Mouse (Mus musculus) heart, postnatal 0 days (tissue): ENCODE measurements around the gene Gadd45gip1. TPM values are rescaled to one million over a fixed set of nuclear protein-coding genes. Genes with fewer than 3 reads are reported as not detected.

Experiments used
- ATAC-seq: fragments of 200-750 bp; cut with Nextera tagmentation; 2 replicates; pipeline ENCODE4 v1.8.0; 2017; ENCODE audit warnings: low read depth, moderate number of reproducible peaks, moderate library complexity; ENCODE audit not compliant: insufficient read depth
- DNase-seq: peaks from one replicate; pipeline ENCODE4 v3.0.0-alpha.2; 2016; ENCODE audit warnings: low spot score
- H3K27ac ChIP-seq: fragments of 300-500 bp; sonication (generic); 2 replicates; pipeline ENCODE4 v1.5.1; 2014; ENCODE audit warnings: low read depth, mild to moderate bottlenecking
- H3K27me3 ChIP-seq: fragments of 300-500 bp; sonication (generic); 2 replicates; pipeline ENCODE4 v1.6.1; 2014; ENCODE audit warnings: low read length, mixed read lengths; ENCODE audit not compliant: control insufficient read depth, insufficient read depth
- H3K36me3 ChIP-seq: fragments of 300-500 bp; sonication (generic); replicated peaks from 2 replicates; pipeline ENCODE4 v1.6.1; 2014; ENCODE audit warnings: low read length, mixed read lengths; ENCODE audit not compliant: control insufficient read depth, insufficient read depth
- H3K4me1 ChIP-seq: fragments of 300-500 bp; sonication (generic); 2 replicates; pipeline ENCODE4 v1.6.1; 2014; ENCODE audit warnings: antibody characterized with exemption; ENCODE audit not compliant: control insufficient read depth, insufficient read depth
- H3K4me2 ChIP-seq: fragments of 300-500 bp; sonication (generic); 2 replicates; pipeline ENCODE4 v1.6.1; 2014; ENCODE audit warnings: low read depth, mild to moderate bottlenecking, low read length, moderate library complexity
- H3K4me3 ChIP-seq: fragments of 300-500 bp; sonication (generic); 2 replicates; pipeline ENCODE4 v1.5.1; 2014; ENCODE audit warnings: low read depth, low read length
- H3K9ac ChIP-seq: fragments of 300-500 bp; sonication (generic); replicated peaks from 2 replicates; pipeline ENCODE4 v1.6.1; 2014; ENCODE audit warnings: low read depth, low read length, mixed read lengths
- H3K9me3 ChIP-seq: fragments of 300-500 bp; sonication (generic); replicated peaks from 2 replicates; pipeline ENCODE4 v1.6.1; 2016; ENCODE audit warnings: low read length; ENCODE audit not compliant: control insufficient read depth
- CTCF ChIP-seq: IDR thresholded peaks from 2 replicates; pipeline ENCODE4 v1.5.1; 2016; ENCODE audit warnings: antibody characterized with exemption, control low read depth, low read depth
- EP300 ChIP-seq: IDR thresholded peaks from 2 replicates; pipeline ENCODE4 v1.6.1; 2016; ENCODE audit warnings: antibody characterized with exemption, low read depth
- WGBS: fragments of 180-500 bp; shearing (Covaris S2); extraction: QIAGEN DNeasy Blood & Tissue Kit; methylation state at CpG from one replicate; pipeline ENCODE4 v1.1.7; 2014; 5-methylcytosine and 5-hydroxymethylcytosine counted together
- polyA plus RNA-seq: library from polyadenylated mRNA; unstranded; fragments of >200 nt; fragmentation: Nextera tagmentation; extraction: Ambion mirVana; gene quantifications from 2 replicates; pipeline ENCODE4 v1.2.1, GENCODE M21; 2015
- total RNA-seq: library from RNA; depleted of rRNA; stranded (reverse); fragments of >200 nt; gene quantifications from 2 replicates; pipeline ENCODE4 v1.2.3, GENCODE M21; 2014; ENCODE audit warnings: low replicate concordance

The Gadd45gip1 gene
- total and polyA plus RNA-seq, 2 experiments from 2014 or later = 49.8 to 50.0 TPM

DNA sequence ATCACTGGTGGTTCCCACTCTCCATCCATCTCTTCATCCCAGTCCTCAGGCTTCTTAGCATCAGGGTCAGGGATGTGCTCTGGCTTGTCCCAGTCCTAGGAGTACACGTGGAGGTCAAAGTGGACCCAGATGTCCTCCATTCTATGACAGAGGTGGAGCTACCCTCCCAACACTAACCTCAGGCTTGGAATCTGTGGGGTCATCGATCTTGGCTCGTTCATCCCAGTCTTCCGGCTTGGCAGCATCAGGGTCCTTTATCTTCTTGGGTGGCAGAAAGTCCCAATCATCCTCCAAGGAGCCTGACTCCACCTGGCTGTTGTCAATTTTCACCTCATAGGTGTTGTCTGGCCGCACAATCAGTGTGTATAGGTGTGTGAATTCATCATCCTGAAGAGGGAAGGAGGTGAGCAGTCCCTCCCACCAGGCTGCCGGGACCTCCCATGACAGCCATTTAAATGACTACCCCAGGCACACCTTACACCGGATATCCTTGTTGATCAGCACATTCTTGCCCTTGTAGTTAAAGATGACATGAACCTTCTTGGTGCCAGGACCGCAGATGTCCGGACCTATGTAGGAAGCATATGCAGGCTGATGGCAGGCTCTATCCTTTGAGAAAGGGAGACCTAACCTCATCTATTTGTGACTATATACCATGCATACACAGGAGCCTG, 13.2 kb downstream of the Gadd45gip1 start:
- Histone ChIP-seq H3K4me2 (no peak overlapping the region), H3K9me3 (no peaks in the 10 kb centered on the region), H3K27me3 (no peaks in the 10 kb centered on the region), H3K9ac (no peak overlapping the region), H3K4me1 (peaks cover 21% of the 10 kb centered on the region; the same call in 1 of the 2 replicates), H3K36me3 (peaks cover 43% of the 10 kb centered on the region), H3K27ac (no peak overlapping the region), H3K4me3 (0 out of 2 replicates have a peak overlapping the region, but pooled peaks have one; percentile 72)
- no peak for TF ChIP-seq CTCF
- no peak for TF ChIP-seq EP300
- ATAC-seq = no peak
- WGBS = 70% methylated on average over 9 of the region's 9 CpGs
- no peak for DNase-seq

GRCm38 (mm10) chr8:84845355-84846093, 14.2 kb downstream of the Gadd45gip1 start:
- ATAC-seq = no peak
- WGBS = 9% methylated on average over 12 of the region's 12 CpGs

DNA sequence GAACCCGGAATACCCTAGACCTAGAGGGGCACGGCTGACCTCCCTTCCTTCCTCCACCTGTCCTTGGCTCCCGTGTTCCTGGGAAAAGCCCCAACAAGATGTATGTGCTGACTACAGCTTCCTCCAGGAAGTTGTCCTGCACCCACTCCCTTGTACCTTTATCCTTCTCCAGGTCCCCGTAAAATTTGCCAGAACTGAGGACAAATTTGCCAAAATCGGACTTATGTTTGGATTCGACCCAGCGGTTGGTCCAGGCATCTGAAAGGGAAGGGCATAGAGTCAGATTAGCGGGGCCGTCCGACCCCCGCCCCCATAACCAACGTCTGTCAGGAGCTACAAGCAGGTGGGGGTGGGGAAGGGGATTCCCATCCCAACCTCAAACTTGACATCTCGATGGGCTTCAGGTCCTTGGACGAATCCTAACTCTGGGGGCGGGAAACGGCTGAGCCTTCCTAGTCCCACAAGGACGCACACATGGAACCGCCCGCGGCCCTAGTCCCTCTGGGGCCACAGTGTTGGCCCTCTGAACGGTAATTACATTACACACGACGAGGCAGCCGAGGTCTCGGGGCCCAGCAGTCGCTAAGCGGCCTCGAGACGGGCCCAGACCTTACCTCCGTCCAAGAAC, 14.9 kb downstream of the Gadd45gip1 start:
- peak overlapping the region; percentile 67 for H3K4me2 ChIP-seq
- ATAC-seq (peak; percentile 7), DNase-seq (no peak)
- peak overlapping the region; percentile 58 for H3K27ac ChIP-seq
- peaks cover 42% of the 10 kb centered on the region for H3K36me3 ChIP-seq
- peak overlapping the region; percentile 66 for H3K9ac ChIP-seq
- no peaks in the 10 kb centered on the region for H3K27me3 ChIP-seq
- peaks cover 17% of the 10 kb centered on the region; the same call in 1 of the 2 replicates for H3K4me1 ChIP-seq
- H3K4me3 ChIP-seq = peak overlapping the region; percentile 72
- H3K9me3 ChIP-seq = no peaks in the 10 kb centered on the region
- TF ChIP-seq EP300 = no peak
- WGBS = 0% methylated on average over 30 of the region's 30 CpGs

More at GRCm38 (mm10) chr8:84845355-84846093, 14.2 kb downstream of the Gadd45gip1 start:
- DNase-seq = peak; percentile 40
- no peak overlapping the region for H3K27ac ChIP-seq
- H3K9ac ChIP-seq = peak overlapping the region; percentile 66
- TF ChIP-seq CTCF = peak; percentile 63
- no peak for TF ChIP-seq EP300
- H3K4me2 ChIP-seq = peak overlapping the region; percentile 67
- peaks cover 17% of the 10 kb centered on the region; the same call in 1 of the 2 replicates for H3K4me1 ChIP-seq
- no peaks in the 10 kb centered on the region for H3K9me3 ChIP-seq
- H3K27me3 ChIP-seq = no peaks in the 10 kb centered on the region
- H3K36me3 ChIP-seq = peaks cover 43% of the 10 kb centered on the region
- peak overlapping the region; percentile 72 for H3K4me3 ChIP-seq

DNA sequence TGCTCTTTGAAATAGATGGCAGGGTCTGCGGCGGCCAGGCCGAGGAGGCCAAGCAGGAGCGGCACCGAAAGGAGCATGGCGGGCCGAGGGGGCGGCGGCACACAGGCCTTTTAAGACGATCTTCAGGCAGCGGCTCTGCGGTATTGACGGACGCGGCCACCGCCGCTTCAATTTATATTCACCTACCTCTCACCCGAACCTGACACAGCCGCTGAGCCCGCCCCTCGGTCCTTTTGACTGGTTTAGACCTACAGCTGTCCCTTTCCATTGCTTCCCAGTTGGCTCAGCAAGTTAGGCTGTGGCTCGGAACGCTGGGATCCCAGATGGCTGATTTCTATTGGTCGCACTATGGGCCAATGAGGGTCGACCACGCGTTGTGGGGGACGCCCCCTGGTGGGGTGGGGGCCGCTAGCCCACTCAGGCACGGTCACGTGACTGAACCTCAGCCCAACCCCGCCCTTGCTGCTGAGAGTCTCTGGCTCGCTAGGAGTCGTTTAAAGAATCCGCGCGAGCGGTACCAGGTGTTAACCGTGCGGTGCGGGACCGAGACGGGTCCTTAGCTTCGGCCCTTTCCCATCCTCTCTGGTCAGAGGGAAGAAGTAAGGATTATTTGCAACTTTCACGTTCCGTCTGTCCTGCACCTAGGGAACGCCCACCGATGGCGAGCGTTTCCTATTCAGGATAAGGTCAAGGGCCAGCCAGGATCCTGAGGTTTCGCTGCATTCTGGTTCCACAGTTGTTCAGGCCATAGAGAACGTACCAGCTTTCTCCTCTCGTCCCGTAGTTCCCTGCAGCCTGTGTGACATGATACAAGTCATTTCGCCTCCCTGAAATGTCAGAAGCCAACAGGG, 15.6 kb downstream of the Gadd45gip1 start, which contains the start of gene Calr:
Calr (minus strand) TSS at position 213 of the 851 bp plus-strand sequence.
- peak; percentile 100 for DNase-seq
- ATAC-seq = peak; percentile 99
- under 1% methylated on average over 55 of the region's 55 CpGs for WGBS
- Histone ChIP-seq H3K9ac (peak within 1 kb of the TSS; percentile 66), H3K27me3 (no peaks in the 10 kb centered on the region), H3K27ac (peak within 1 kb of the TSS; percentile 67), H3K4me2 (peak within 1 kb of the TSS; percentile 67), H3K4me1 (peaks cover 17% of the 10 kb centered on the region; the same call in 1 of the 2 replicates), H3K4me3 (peak within 1 kb of the TSS; percentile 72), H3K9me3 (no peaks in the 10 kb centered on the region), H3K36me3 (peaks cover 34% of the 10 kb centered on the region)
- peak; percentile 72; the same call in 1 of the 2 replicates for TF ChIP-seq EP300
- TF ChIP-seq CTCF = peak; percentile 12
